Mouse (Mus musculus): ENCODE results near the gene Ovgp1.
"Not testable (repeated sequence)": the region's sequence is repeated elsewhere in the genome, so short reads cannot be mapped to it uniquely, and the experiment has no call there.

Ovgp1 gene

GRCm38 (mm10) chr3:105994730-105995129 is 21.2 kb downstream of the Ovgp1 start:
- no peak for DNase-seq (ENCODE audit: low read depth, low spot score)

GRCm38 (mm10) chr3:106000707-106001375 is 27.3 kb downstream of the Ovgp1 start:
- DNase-seq (ENCODE audit: low read depth, low spot score), result no peak

GRCm38 (mm10) chr3:106001416-106002370 is 28.2 kb downstream of the Ovgp1 start:
- no peak for DNase-seq (ENCODE audit: low read depth, low spot score)

- DNase-seq (ENCODE audit: low read depth, low spot score), result not testable (repeated sequence)
Observed at GRCm38 (mm10) chr3:106003360-106003759, 29.8 kb downstream of the Ovgp1 start.

- no peak for DNase-seq (ENCODE audit: low read depth, low spot score)
Observed at GRCm38 (mm10) chr3:106014546-106014945, 41.0 kb downstream of the Ovgp1 start, which contains the start of gene Pifo. Gene Pifo, minus strand, starts transcription at chr3:106014646.

GRCm38 (mm10) chr3:106021840-106022239 is 48.3 kb downstream of the Ovgp1 start:
- DNase-seq (ENCODE audit: low read depth, low spot score), result no peak

- DNase-seq (ENCODE audit: low read depth, low spot score), result no peak
Observed at GRCm38 (mm10) chr3:106024135-106024534, 50.6 kb downstream of the Ovgp1 start.

GRCm38 (mm10) chr3:106032781-106033180 is 59.3 kb downstream of the Ovgp1 start, which contains the start of gene Chil5:
Gene Chil5, minus strand, starts transcription at chr3:106032814.
- no peak for DNase-seq (ENCODE audit: low read depth, low spot score)

All from c-Kit-negative CD71-positive TER-119-positive erythroid progenitor cells, embryonic 14.5 days (primary cell).